Mouse (Mus musculus): ENCODE results near the gene Pde10a. TPM values are rescaled to one million over a fixed set of nuclear protein-coding genes. Genes with fewer than 3 reads are reported as not detected.

The Pde10a gene
- polyA plus RNA-seq, 1 experiment from 2014 or later = 7.2 TPM

- no peak overlapping the region for H3K27ac ChIP-seq
- H3K4me1 ChIP-seq (replicated peaks) = peaks cover 36% of the 10 kb centered on the region
- no peak overlapping the region for H3K4me3 ChIP-seq
- H3K9me3 ChIP-seq = no peaks in the 10 kb centered on the region
- H3K27me3 ChIP-seq (ENCODE audit: insufficient read depth, poor library complexity, severe bottlenecking) = peaks cover 30% of the 10 kb centered on the region
- WGBS = 91% methylated on average over 3 of the region's 3 CpGs
- DNase-seq (ENCODE audit: low spot score) = no peak
- H3K36me3 ChIP-seq = no peaks in the 10 kb centered on the region
These were observed 20.8 kb upstream of the Pde10a start for GRCm38 (mm10) chr17:8504381-8504780.

- peak; percentile 77 for DNase-seq (ENCODE audit: low spot score)
- Histone ChIP-seq H3K9me3 (no peaks in the 10 kb centered on the region), H3K27me3 (ENCODE audit: insufficient read depth, poor library complexity, severe bottlenecking) (peaks cover 27% of the 10 kb centered on the region), H3K36me3 (no peaks in the 10 kb centered on the region), H3K27ac (peak overlapping the region; percentile 84), H3K4me3 (peak overlapping the region; percentile 57), H3K4me1 (replicated peaks) (peaks cover 36% of the 10 kb centered on the region)
- 1% methylated on average over 20 of the region's 20 CpGs for WGBS
These were observed 19.3 kb upstream of the Pde10a start for GRCm38 (mm10) chr17:8505669-8506426.

- Histone ChIP-seq H3K4me1 (replicated peaks) (peaks cover 36% of the 10 kb centered on the region), H3K9me3 (no peaks in the 10 kb centered on the region), H3K27me3 (ENCODE audit: insufficient read depth, poor library complexity, severe bottlenecking) (peaks cover 27% of the 10 kb centered on the region), H3K36me3 (no peaks in the 10 kb centered on the region), H3K4me3 (no peak overlapping the region), H3K27ac (no peak overlapping the region)
- no peak for DNase-seq (ENCODE audit: low spot score)
- 48% methylated on average over 6 of the region's 6 CpGs for WGBS
These were observed 18.4 kb upstream of the Pde10a start for GRCm38 (mm10) chr17:8506726-8507125.

- Histone ChIP-seq H3K36me3 (no peaks in the 10 kb centered on the region), H3K4me1 (replicated peaks) (peaks cover 36% of the 10 kb centered on the region), H3K27ac (peak overlapping the region; percentile 37), H3K9me3 (no peaks in the 10 kb centered on the region), H3K27me3 (ENCODE audit: insufficient read depth, poor library complexity, severe bottlenecking) (peaks cover 27% of the 10 kb centered on the region), H3K4me3 (peak overlapping the region; percentile 37)
- DNase-seq (ENCODE audit: low spot score) = peak; percentile 35
- 5% methylated on average over 3 of the region's 3 CpGs for WGBS
These were observed 17.5 kb upstream of the Pde10a start for GRCm38 (mm10) chr17:8507654-8508053.

- DNase-seq (ENCODE audit: low spot score) = peak; percentile 87
- peaks cover 36% of the 10 kb centered on the region for H3K4me1 ChIP-seq (replicated peaks)
- under 1% methylated on average over 16 of the region's 16 CpGs for WGBS
- peaks cover 27% of the 10 kb centered on the region for H3K27me3 ChIP-seq (ENCODE audit: insufficient read depth, poor library complexity, severe bottlenecking)
- peak overlapping the region; percentile 37 for H3K4me3 ChIP-seq
- H3K36me3 ChIP-seq = no peaks in the 10 kb centered on the region
- peak overlapping the region; percentile 90 for H3K27ac ChIP-seq
- H3K9me3 ChIP-seq = no peaks in the 10 kb centered on the region
These were observed 16.6 kb upstream of the Pde10a start for GRCm38 (mm10) chr17:8508305-8509141.

- WGBS = 85% methylated on average over 6 of the region's 6 CpGs
- Histone ChIP-seq H3K27me3 (ENCODE audit: insufficient read depth, poor library complexity, severe bottlenecking) (peaks cover 5% of the 10 kb centered on the region; the same call in 1 of the 2 replicates), H3K27ac (no peak overlapping the region), H3K36me3 (no peaks in the 10 kb centered on the region), H3K4me1 (replicated peaks) (0 out of 2 replicates have a peak, but pooled peaks cover 6% of the 10 kb centered on the region), H3K9me3 (no peaks in the 10 kb centered on the region), H3K4me3 (no peak overlapping the region)
- DNase-seq (ENCODE audit: low spot score) = no peak
These were observed 9.2 kb upstream of the Pde10a start for GRCm38 (mm10) chr17:8516006-8516405.

- Histone ChIP-seq H3K27ac (peak overlapping the region; percentile 86; the same call in 1 of the 2 replicates), H3K36me3 (no peaks in the 10 kb centered on the region), H3K27me3 (ENCODE audit: insufficient read depth, poor library complexity, severe bottlenecking) (peaks cover 70% of the 10 kb centered on the region), H3K9me3 (no peaks in the 10 kb centered on the region), H3K4me1 (replicated peaks) (peaks cover 37% of the 10 kb centered on the region), H3K4me3 (peak overlapping the region; percentile 61)
- 26% methylated on average over 3 of the region's 3 CpGs for WGBS
- no peak for DNase-seq (ENCODE audit: low spot score)
These were observed 1.2 kb upstream of the Pde10a start for GRCm38 (mm10) chr17:8523986-8524385.

GRCm38 (mm10) chr17:8524387-8525165, 596 bp upstream of the Pde10a start:
- H3K27ac ChIP-seq = peak overlapping the region; percentile 86

GRCm38 (mm10) chr17:8525971-8526740, 984 bp downstream of the Pde10a start:
- no peaks in the 10 kb centered on the region for H3K9me3 ChIP-seq
- no peak overlapping the region for H3K27ac ChIP-seq
- DNase-seq (ENCODE audit: low spot score) = peak; percentile 35
- H3K4me1 ChIP-seq (replicated peaks) = peaks cover 37% of the 10 kb centered on the region
- 4% methylated on average over 21 of the region's 21 CpGs for WGBS
- peak overlapping the region; percentile 61 for H3K4me3 ChIP-seq
- no peaks in the 10 kb centered on the region for H3K36me3 ChIP-seq
- H3K27me3 ChIP-seq (ENCODE audit: insufficient read depth, poor library complexity, severe bottlenecking) = peaks cover 68% of the 10 kb centered on the region

More at GRCm38 (mm10) chr17:8524387-8525165, 596 bp upstream of the Pde10a start:
- Histone ChIP-seq H3K27me3 (ENCODE audit: insufficient read depth, poor library complexity, severe bottlenecking) (peaks cover 70% of the 10 kb centered on the region), H3K4me3 (peak overlapping the region; percentile 61), H3K36me3 (no peaks in the 10 kb centered on the region), H3K9me3 (no peaks in the 10 kb centered on the region), H3K4me1 (replicated peaks) (peaks cover 37% of the 10 kb centered on the region)
- DNase-seq (ENCODE audit: low spot score) = peak; percentile 80
- under 1% methylated on average over 40 of the region's 45 CpGs for WGBS

GRCm38 (mm10) chr17:8526815-8527261, 1.7 kb downstream of the Pde10a start:
- no peaks in the 10 kb centered on the region for H3K9me3 ChIP-seq
- peaks cover 37% of the 10 kb centered on the region for H3K4me1 ChIP-seq (replicated peaks)

GRCm38 (mm10) chr17:8528641-8529040, 3.5 kb downstream of the Pde10a start:
- no peaks in the 10 kb centered on the region for H3K9me3 ChIP-seq

More at GRCm38 (mm10) chr17:8526815-8527261, 1.7 kb downstream of the Pde10a start:
- peaks cover 68% of the 10 kb centered on the region for H3K27me3 ChIP-seq (ENCODE audit: insufficient read depth, poor library complexity, severe bottlenecking)
- WGBS = 16% methylated on average over 9 of the region's 9 CpGs
- no peaks in the 10 kb centered on the region for H3K36me3 ChIP-seq
- H3K27ac ChIP-seq = no peak overlapping the region
- DNase-seq (ENCODE audit: low spot score) = no peak
- H3K4me3 ChIP-seq = no peak overlapping the region

GRCm38 (mm10) chr17:8532609-8533008, 7.4 kb downstream of the Pde10a start:
- H3K27me3 ChIP-seq (ENCODE audit: insufficient read depth, poor library complexity, severe bottlenecking) = peaks cover 11% of the 10 kb centered on the region
- no peak overlapping the region for H3K27ac ChIP-seq
- H3K4me3 ChIP-seq = no peak overlapping the region
- no peaks in the 10 kb centered on the region for H3K9me3 ChIP-seq
- H3K4me1 ChIP-seq (replicated peaks) = no peaks in the 10 kb centered on the region
- no peak for DNase-seq (ENCODE audit: low spot score)
- 63% methylated on average over 4 of the region's 4 CpGs for WGBS
- H3K36me3 ChIP-seq = no peaks in the 10 kb centered on the region

More at GRCm38 (mm10) chr17:8528641-8529040, 3.5 kb downstream of the Pde10a start:
- Histone ChIP-seq H3K36me3 (no peaks in the 10 kb centered on the region), H3K27me3 (ENCODE audit: insufficient read depth, poor library complexity, severe bottlenecking) (peaks cover 51% of the 10 kb centered on the region), H3K4me1 (replicated peaks) (peaks cover 33% of the 10 kb centered on the region), H3K4me3 (no peak overlapping the region), H3K27ac (no peak overlapping the region)
- no peak for DNase-seq (ENCODE audit: low spot score)
- WGBS = 75% methylated on average over 3 of the region's 3 CpGs
